Mouse (Mus musculus) liver, embryonic 14.5 days (tissue): ENCODE measurements at regions not wholly inside any gene's neighbourhood (a gene's known extent, or its start where the extent isn't known, plus 50 kb on each side); places are given as distances from the start of the nearest gene placed in this dataset.

Experiments used
- ATAC-seq: fragments of 200-750 bp; cut with Nextera tagmentation; 2 replicates; pipeline ENCODE4 v1.8.0; 2017; ENCODE audit warnings: moderate number of reproducible peaks, mild to moderate bottlenecking, moderate library complexity; ENCODE audit not compliant: insufficient read depth
- DNase-seq, 3 experiments: peaks; one replicate each; pipeline ENCODE4 v3.0.0-alpha.2; 2012 to 2013; ENCODE audit warnings: low read depth in 3 of 3, low spot score in 3 of 3
- H3K27ac ChIP-seq: fragments of 300-500 bp; sonication (generic); 2 replicates; pipeline ENCODE4 v1.5.1; 2014; ENCODE audit warnings: moderate library complexity, mild to moderate bottlenecking, control low read depth, inconsistent platforms
- H3K27me3 ChIP-seq: fragments of 300-500 bp; sonication (generic); 2 replicates; pipeline ENCODE4 v1.6.1; 2014; ENCODE audit warnings: mild to moderate bottlenecking, low read length, moderate library complexity; ENCODE audit not compliant: control insufficient read depth, insufficient read depth
- H3K36me3 ChIP-seq: fragments of 300-500 bp; sonication (generic); replicated peaks from 2 replicates; pipeline ENCODE4 v1.6.1; 2014; ENCODE audit warnings: low read depth; ENCODE audit not compliant: control insufficient read depth, insufficient read depth
- H3K4me1 ChIP-seq, 2 experiments: fragments of 200-500 bp in 1 of 2; fragments of 300-500 bp in 1 of 2; sonication (generic) in 1 of 2; replicated peaks; 2 replicates each; pipeline ENCODE4 v1.6.1; 2012 to 2014; ENCODE audit warnings: antibody characterized with exemption in 1 of 2, inconsistent platforms in 1 of 2, low read length in 1 of 2; ENCODE audit not compliant: control insufficient read depth in 2 of 2, insufficient read depth in 2 of 2
- H3K4me2 ChIP-seq: fragments of 300-500 bp; sonication (generic); 2 replicates; pipeline ENCODE4 v1.6.1; 2014; ENCODE audit warnings: low read depth, mild to moderate bottlenecking, control low read depth, moderate library complexity
- H3K4me3 ChIP-seq, 2 experiments: fragments of 200-500 bp in 1 of 2; fragments of 300-500 bp in 1 of 2; sonication (generic) in 1 of 2; 2 replicates each; pipeline ENCODE4 v1.5.1; 2012 to 2014; ENCODE audit warnings: low read depth in 2 of 2, low read length in 2 of 2, mild to moderate bottlenecking in 2 of 2, control low read depth in 1 of 2, inconsistent platforms in 1 of 2, moderate library complexity in 1 of 2; ENCODE audit not compliant: insufficient read depth in 1 of 2
- H3K9ac ChIP-seq: fragments of 300-500 bp; sonication (generic); replicated peaks from 2 replicates; pipeline ENCODE4 v1.6.1; 2014; ENCODE audit warnings: mild to moderate bottlenecking, control low read depth, moderate library complexity
- H3K9me3 ChIP-seq: fragments of 300-500 bp; sonication (generic); 2 replicates; pipeline ENCODE4 v1.6.1; 2016; ENCODE audit warnings: low read length, mixed read lengths; ENCODE audit not compliant: control insufficient read depth
- CTCF ChIP-seq: IDR thresholded peaks from 2 replicates; pipeline ENCODE4 v1.5.1; 2016; ENCODE audit warnings: antibody characterized with exemption, low read depth, control low read depth
- EP300 ChIP-seq: IDR thresholded peaks from 2 replicates; pipeline ENCODE4 v1.6.1; 2016; ENCODE audit warnings: antibody characterized with exemption, low read depth
- WGBS: fragments of 180-500 bp; shearing (Covaris S2); extraction: QIAGEN DNeasy Blood & Tissue Kit; methylation state at CpG from one replicate; pipeline ENCODE4 v1.1.7; 2014; ENCODE audit not compliant: insufficient replicate concordance; 5-methylcytosine and 5-hydroxymethylcytosine counted together

GRCm38 (mm10) chr1:143074999-143075398 lies 565.5 kb upstream of the B3galt2 start:
- ATAC-seq (no peak), DNase-seq (no peak)
- TF ChIP-seq EP300: no peak
- no peak for TF ChIP-seq CTCF
- WGBS: 30% methylated on average over 4 of the region's 4 CpGs
- no peak overlapping the region for H3K4me2 ChIP-seq
- H3K9ac ChIP-seq: no peak overlapping the region
- H3K27me3 ChIP-seq: no peaks in the 10 kb centered on the region
- no peaks in the 10 kb centered on the region for H3K9me3 ChIP-seq
- no peak overlapping the region for H3K4me3 ChIP-seq
- H3K36me3 ChIP-seq: no peaks in the 10 kb centered on the region
- H3K27ac ChIP-seq: no peak overlapping the region
- no peaks in the 10 kb centered on the region for H3K4me1 ChIP-seq

GRCm38 (mm10) chr1:143080441-143080840 lies 560.0 kb upstream of the B3galt2 start:
- 59% methylated on average over 2 of the region's 2 CpGs for WGBS
- no peak overlapping the region for H3K9ac ChIP-seq
- no peak for TF ChIP-seq CTCF
- no peak for TF ChIP-seq EP300
- no peaks in the 10 kb centered on the region for H3K27me3 ChIP-seq
- no peak overlapping the region for H3K4me3 ChIP-seq
- ATAC-seq (no peak), DNase-seq (no peak)
- H3K27ac ChIP-seq: no peak overlapping the region
- no peaks in the 10 kb centered on the region for H3K36me3 ChIP-seq
- no peaks in the 10 kb centered on the region for H3K4me1 ChIP-seq
- H3K9me3 ChIP-seq: no peaks in the 10 kb centered on the region
- no peak overlapping the region for H3K4me2 ChIP-seq

- ATAC-seq (no peak), DNase-seq (no peak)
- Histone ChIP-seq H3K36me3 (no peaks in the 10 kb centered on the region), H3K4me3 (no peak overlapping the region), H3K27me3 (no peaks in the 10 kb centered on the region), H3K4me2 (no peak overlapping the region), H3K9me3 (no peaks in the 10 kb centered on the region), H3K27ac (no peak overlapping the region), H3K4me1 (no peaks in the 10 kb centered on the region), H3K9ac (no peak overlapping the region)
- 81% methylated on average over 4 of the region's 4 CpGs for WGBS
- TF ChIP-seq EP300 (no peak), CTCF (no peak)
These were observed 543.6 kb upstream of the B3galt2 start for GRCm38 (mm10) chr1:143096904-143097303.

GRCm38 (mm10) chr1:143098307-143098706 lies 542.2 kb upstream of the B3galt2 start:
- Histone ChIP-seq H3K4me3 (no peak overlapping the region), H3K36me3 (no peaks in the 10 kb centered on the region), H3K27me3 (no peaks in the 10 kb centered on the region), H3K27ac (no peak overlapping the region), H3K9me3 (no peaks in the 10 kb centered on the region), H3K9ac (no peak overlapping the region), H3K4me1 (no peaks in the 10 kb centered on the region), H3K4me2 (no peak overlapping the region)
- no peak for ATAC-seq
- DNase-seq: no peak
- TF ChIP-seq EP300 (no peak), CTCF (no peak)

GRCm38 (mm10) chr1:143122185-143122584 lies 518.3 kb upstream of the B3galt2 start:
- no peak for ATAC-seq

GRCm38 (mm10) chr1:143130257-143130656 lies 510.2 kb upstream of the B3galt2 start:
- Histone ChIP-seq H3K27ac (no peak overlapping the region), H3K4me2 (no peak overlapping the region), H3K36me3 (no peaks in the 10 kb centered on the region), H3K9ac (no peak overlapping the region), H3K4me1 (no peaks in the 10 kb centered on the region), H3K27me3 (no peaks in the 10 kb centered on the region), H3K4me3 (no peak overlapping the region), H3K9me3 (no peaks in the 10 kb centered on the region)
- ATAC-seq (no peak), DNase-seq (no peak)
- WGBS: 43% methylated on average over 1 of the region's 1 CpGs
- TF ChIP-seq EP300 (no peak), CTCF (no peak)

More at GRCm38 (mm10) chr1:143122185-143122584, 518.3 kb upstream of the B3galt2 start:
- H3K9ac ChIP-seq: no peak overlapping the region
- H3K4me3 ChIP-seq: no peak overlapping the region
- no peaks in the 10 kb centered on the region for H3K4me1 ChIP-seq
- H3K36me3 ChIP-seq: no peaks in the 10 kb centered on the region
- H3K27me3 ChIP-seq: no peaks in the 10 kb centered on the region
- H3K9me3 ChIP-seq: no peaks in the 10 kb centered on the region
- H3K4me2 ChIP-seq: no peak overlapping the region
- no peak for TF ChIP-seq EP300
- no peak for TF ChIP-seq CTCF
- DNase-seq: no peak
- H3K27ac ChIP-seq: no peak overlapping the region
